Mouse (Mus musculus) retina, postnatal 1 day (tissue): Measurements from ENCODE around the gene Filip1l.

Source experiments
- DNase-seq: peaks from one replicate; pipeline ENCODE4 v3.0.0-alpha.2; 2012

The Filip1l gene

GRCm38 (mm10) chr16:57398387-57399214 is 45.7 kb downstream of the Filip1l start:
- DNase-seq = peak; percentile 80

GRCm38 (mm10) chr16:57399566-57399965 is 46.7 kb downstream of the Filip1l start:
- no peak for DNase-seq

GRCm38 (mm10) chr16:57401702-57402101 is 48.8 kb downstream of the Filip1l start:
- no peak for DNase-seq

- no peak for DNase-seq
Measured at GRCm38 (mm10) chr16:57402910-57403309, 50.0 kb downstream of the Filip1l start.

GRCm38 (mm10) chr16:57403825-57404224 is 50.9 kb downstream of the Filip1l start:
- no peak for DNase-seq

- DNase-seq = no peak
Measured at GRCm38 (mm10) chr16:57412766-57413165, 59.9 kb downstream of the Filip1l start.

GRCm38 (mm10) chr16:57416049-57416448 is 63.2 kb downstream of the Filip1l start:
- DNase-seq = no peak

GRCm38 (mm10) chr16:57417017-57417416 is 64.1 kb downstream of the Filip1l start:
- no peak for DNase-seq

GRCm38 (mm10) chr16:57417955-57418354 is 65.1 kb downstream of the Filip1l start:
- DNase-seq = no peak

- no peak for DNase-seq
Measured at GRCm38 (mm10) chr16:57419332-57419731, 66.4 kb downstream of the Filip1l start.

GRCm38 (mm10) chr16:57419881-57420280 is 67.0 kb downstream of the Filip1l start:
- DNase-seq = no peak

- no peak for DNase-seq
Measured at GRCm38 (mm10) chr16:57420773-57421556, 68.1 kb downstream of the Filip1l start.

GRCm38 (mm10) chr16:57421680-57422417 is 69.0 kb downstream of the Filip1l start:
- DNase-seq = no peak

GRCm38 (mm10) chr16:57423001-57423800 is 70.3 kb downstream of the Filip1l start:
- DNase-seq = no peak

- no peak for DNase-seq
Measured at GRCm38 (mm10) chr16:57426680-57427079, 73.8 kb downstream of the Filip1l start.

GRCm38 (mm10) chr16:57427516-57428285 is 74.8 kb downstream of the Filip1l start:
- no peak for DNase-seq

- DNase-seq = no peak
Measured at GRCm38 (mm10) chr16:57428977-57429376, 76.1 kb downstream of the Filip1l start.

GRCm38 (mm10) chr16:57431294-57431693 is 78.4 kb downstream of the Filip1l start:
- DNase-seq = no peak

GRCm38 (mm10) chr16:57433173-57433572 is 80.3 kb downstream of the Filip1l start:
- no peak for DNase-seq

- DNase-seq = no peak
Measured at GRCm38 (mm10) chr16:57433671-57434070, 80.8 kb downstream of the Filip1l start.

- no peak for DNase-seq
Measured at GRCm38 (mm10) chr16:57434640-57435039, 81.7 kb downstream of the Filip1l start.
